Mouse (Mus musculus): ENCODE results near the gene Taf4. TPM values are rescaled to one million over a fixed set of nuclear protein-coding genes. Genes with fewer than 3 reads are reported as not detected.

Taf4 gene
- polyA plus RNA-seq, 1 experiment from 2014 or later, result 3.9 TPM

DNA sequence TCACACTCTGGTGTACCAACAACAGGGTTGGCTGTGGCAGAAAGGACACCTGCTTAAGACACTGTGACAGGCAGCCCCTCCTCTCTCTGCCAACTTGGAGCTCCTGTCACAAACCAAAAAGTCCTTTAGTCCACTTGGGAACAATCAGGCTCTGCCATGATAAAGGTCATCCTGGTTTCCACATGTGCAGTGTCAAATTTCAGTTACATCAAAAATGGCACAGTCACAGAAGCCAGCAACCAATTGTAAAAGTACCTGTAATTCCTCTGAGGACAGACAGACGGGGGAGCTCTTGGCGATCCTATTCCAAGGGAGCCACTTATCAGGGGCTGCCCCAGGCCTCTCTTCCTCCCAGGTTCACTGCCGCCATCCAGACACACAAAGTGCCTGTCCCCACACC is 17.1 kb downstream of the Taf4 start:
- H3K27me3 ChIP-seq (replicated peaks), result no peaks in the 10 kb centered on the region
- H3K4me3 ChIP-seq, result no peak overlapping the region
- no peaks in the 10 kb centered on the region for H3K9me3 ChIP-seq
- H3K27ac ChIP-seq, result no peak overlapping the region
- peaks cover 16% of the 10 kb centered on the region for H3K4me1 ChIP-seq
- H3K9ac ChIP-seq, result no peak overlapping the region
- no peak for ATAC-seq (replicated peaks)
- no peaks in the 10 kb centered on the region for H3K36me3 ChIP-seq (replicated peaks)
- 43% methylated on average over 3 of the region's 3 CpGs for WGBS
- H3K4me2 ChIP-seq, result no peak overlapping the region

DNA sequence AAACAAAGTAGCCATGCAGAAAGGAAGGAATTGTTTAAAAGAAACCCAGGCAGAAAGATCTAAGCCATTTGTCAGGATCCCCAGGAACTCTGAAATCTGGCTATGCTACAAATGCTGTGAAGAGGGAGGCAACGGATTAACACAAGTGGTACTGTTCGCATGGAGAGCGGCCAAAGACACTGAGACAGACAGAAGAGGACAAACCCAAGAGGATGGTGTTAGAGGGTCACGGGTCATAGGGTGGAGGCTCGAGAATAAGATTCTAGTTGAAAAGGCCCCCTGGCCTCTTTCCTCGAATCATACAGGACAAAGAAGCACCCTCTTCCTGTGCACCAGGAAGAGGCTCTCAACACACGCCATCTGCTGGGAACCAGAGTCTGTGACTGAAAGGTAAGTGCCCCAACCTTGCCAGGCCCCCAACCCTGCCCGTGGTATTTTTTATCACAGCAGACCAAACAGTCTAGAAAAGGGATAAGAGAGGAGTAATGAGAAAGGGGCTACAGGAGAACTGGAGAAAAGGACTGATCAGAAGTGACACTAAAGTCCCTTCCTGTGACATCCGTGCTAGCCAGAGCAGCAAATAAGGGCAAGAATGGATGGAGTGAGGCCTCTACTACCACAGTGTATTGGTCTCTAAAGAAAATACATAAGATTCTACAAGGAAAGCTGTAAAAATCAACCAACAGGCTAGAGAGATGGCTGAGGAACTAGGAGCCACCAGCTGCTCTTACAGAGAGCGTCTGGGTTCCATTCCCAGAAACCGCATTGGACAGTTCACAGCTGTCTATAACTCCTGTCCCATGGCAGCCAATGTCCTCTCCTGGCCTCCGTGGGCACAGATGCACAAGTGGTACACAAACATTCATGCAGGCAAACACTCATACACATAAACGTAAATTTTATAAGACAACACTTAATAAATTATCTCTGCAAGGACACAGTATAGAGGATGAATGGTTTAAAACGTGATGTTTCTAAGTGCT is 24.6 kb downstream of the Taf4 start:
- H3K27ac ChIP-seq, result no peak overlapping the region
- WGBS, result 57% methylated on average over 14 of the region's 14 CpGs
- H3K36me3 ChIP-seq (replicated peaks), result no peaks in the 10 kb centered on the region
- H3K9me3 ChIP-seq, result no peaks in the 10 kb centered on the region
- no peak overlapping the region for H3K4me3 ChIP-seq
- H3K27me3 ChIP-seq (replicated peaks), result no peaks in the 10 kb centered on the region
- no peak for ATAC-seq (replicated peaks)
- H3K9ac ChIP-seq, result no peak overlapping the region
- H3K4me2 ChIP-seq, result no peak overlapping the region
- peaks cover 21% of the 10 kb centered on the region for H3K4me1 ChIP-seq

DNA sequence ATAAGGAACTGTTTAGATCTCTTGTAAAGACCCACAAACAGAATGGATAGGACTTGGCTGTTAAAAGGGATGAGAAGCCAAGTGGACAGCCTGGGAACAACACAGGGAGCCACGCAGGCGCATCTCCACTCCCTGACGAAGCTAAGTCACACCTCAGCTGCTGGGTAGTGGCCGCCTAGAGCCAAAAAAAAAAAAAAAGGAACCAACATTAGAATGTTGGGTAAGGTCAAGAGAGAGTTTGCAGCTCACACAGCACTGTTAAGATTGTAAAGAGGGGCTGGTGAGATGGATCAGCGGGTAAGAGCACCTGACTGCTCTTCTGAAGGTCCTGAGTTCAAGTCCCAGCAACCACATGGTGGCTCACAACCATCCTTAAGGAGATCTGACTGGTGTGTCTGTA is 27.6 kb downstream of the Taf4 start:
- Histone ChIP-seq H3K4me1 (peaks cover 40% of the 10 kb centered on the region), H3K27ac (no peak overlapping the region), H3K4me3 (no peak overlapping the region), H3K9ac (no peak overlapping the region), H3K9me3 (no peaks in the 10 kb centered on the region), H3K27me3 (replicated peaks) (no peaks in the 10 kb centered on the region), H3K4me2 (no peak overlapping the region), H3K36me3 (replicated peaks) (no peaks in the 10 kb centered on the region)
- ATAC-seq (replicated peaks), result no peak
- WGBS, result 93% methylated on average over 5 of the region's 5 CpGs

DNA sequence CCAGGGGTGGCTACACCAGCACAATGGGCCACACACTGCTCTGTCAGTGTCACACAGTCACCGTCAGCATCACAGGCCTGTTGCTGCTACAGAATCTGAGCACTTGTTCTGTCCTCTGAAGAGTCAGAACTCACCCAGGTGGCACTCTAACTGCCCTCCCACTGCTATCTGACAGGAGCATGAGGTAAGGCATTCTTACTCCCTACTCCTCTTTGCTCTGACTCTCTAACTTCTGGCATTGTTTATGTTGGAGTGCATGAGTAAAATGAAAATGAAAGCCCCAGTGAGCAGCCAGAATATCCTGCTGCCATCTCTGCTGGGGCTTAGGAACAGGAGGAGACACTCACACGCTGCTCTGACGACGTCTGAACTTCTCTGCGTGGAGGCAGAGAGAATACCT is 28.8 kb downstream of the Taf4 start:
- H3K27ac ChIP-seq, result no peak overlapping the region
- 56% methylated on average over 5 of the region's 5 CpGs for WGBS
- no peaks in the 10 kb centered on the region for H3K36me3 ChIP-seq (replicated peaks)
- no peak for ATAC-seq (replicated peaks)
- H3K9me3 ChIP-seq, result no peaks in the 10 kb centered on the region
- H3K9ac ChIP-seq, result no peak overlapping the region
- H3K4me2 ChIP-seq, result no peak overlapping the region
- no peaks in the 10 kb centered on the region for H3K27me3 ChIP-seq (replicated peaks)
- H3K4me3 ChIP-seq, result no peak overlapping the region
- H3K4me1 ChIP-seq, result peaks cover 49% of the 10 kb centered on the region

DNA sequence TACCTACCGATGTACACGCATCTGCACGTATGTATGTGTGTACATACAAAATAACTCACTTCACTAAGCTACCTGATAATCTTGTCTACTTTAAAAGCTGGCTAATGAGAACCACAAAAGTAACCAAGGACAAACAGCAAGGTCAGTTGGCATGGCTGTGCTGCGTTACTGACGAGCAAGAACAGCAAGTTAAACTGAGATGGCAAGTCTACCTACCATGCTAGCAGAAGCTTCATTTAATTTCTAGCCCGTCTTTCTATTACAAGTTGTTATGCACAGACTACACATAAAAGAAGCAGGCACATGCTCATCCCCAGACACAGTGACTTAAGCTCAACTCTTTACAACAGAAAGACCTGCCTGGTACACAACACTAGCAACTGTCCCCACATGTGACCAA is 29.9 kb downstream of the Taf4 start:
- H3K27me3 ChIP-seq (replicated peaks), result no peaks in the 10 kb centered on the region
- H3K9me3 ChIP-seq, result no peaks in the 10 kb centered on the region
- no peak overlapping the region for H3K4me3 ChIP-seq
- H3K9ac ChIP-seq, result no peak overlapping the region
- no peak for ATAC-seq (replicated peaks)
- H3K27ac ChIP-seq, result no peak overlapping the region
- no peak overlapping the region for H3K4me2 ChIP-seq
- H3K4me1 ChIP-seq, result peaks cover 42% of the 10 kb centered on the region
- WGBS, result 88% methylated on average over 6 of the region's 6 CpGs
- H3K36me3 ChIP-seq (replicated peaks), result no peaks in the 10 kb centered on the region

DNA sequence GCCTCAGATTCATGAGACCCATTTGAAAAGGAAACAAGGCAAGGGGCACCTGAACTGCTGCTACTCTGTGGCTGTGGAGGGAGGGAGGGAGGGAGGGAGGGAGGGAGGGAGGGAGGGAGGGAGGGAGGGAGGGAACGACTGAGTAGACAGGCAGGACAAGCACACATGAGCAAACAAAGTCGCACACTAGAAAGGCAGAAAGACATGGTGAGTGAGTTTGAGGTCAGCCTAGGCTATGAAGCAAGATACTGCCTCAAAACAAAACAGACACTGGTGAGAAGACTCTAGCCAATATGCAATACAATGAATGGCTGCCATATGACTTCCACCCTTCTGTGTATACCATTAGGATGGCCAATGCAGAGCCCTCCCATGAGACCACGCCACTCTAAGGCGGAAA is 31.4 kb downstream of the Taf4 start:
- no peaks in the 10 kb centered on the region for H3K27me3 ChIP-seq (replicated peaks)
- 31% methylated on average over 4 of the region's 4 CpGs for WGBS
- no peak overlapping the region for H3K4me3 ChIP-seq
- no peaks in the 10 kb centered on the region for H3K9me3 ChIP-seq
- peaks cover 42% of the 10 kb centered on the region for H3K4me1 ChIP-seq
- no peak overlapping the region for H3K9ac ChIP-seq
- no peaks in the 10 kb centered on the region for H3K36me3 ChIP-seq (replicated peaks)
- no peak overlapping the region for H3K4me2 ChIP-seq
- H3K27ac ChIP-seq, result no peak overlapping the region
- no peak for ATAC-seq (replicated peaks)

DNA sequence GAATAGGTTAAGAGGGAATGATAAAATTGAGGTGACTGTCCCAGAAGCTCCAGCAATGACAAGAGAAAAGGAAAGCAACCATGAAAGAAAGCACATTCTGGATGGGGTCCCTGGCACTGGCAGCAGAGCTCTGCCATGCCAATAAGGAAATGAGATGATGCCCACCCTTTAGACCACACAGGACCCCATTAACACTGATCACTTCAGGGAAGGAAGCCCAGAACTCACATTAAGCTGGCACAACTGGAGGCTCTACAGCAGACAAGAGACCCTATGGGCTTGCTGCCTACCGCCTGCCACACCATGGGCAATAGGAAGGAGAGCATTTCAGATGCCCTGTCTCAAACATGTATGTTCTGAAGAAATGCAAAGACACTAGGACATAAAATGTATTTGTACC is 34.8 kb downstream of the Taf4 start:
- 92% methylated on average over 1 of the region's 1 CpGs for WGBS
- Histone ChIP-seq H3K4me2 (no peak overlapping the region), H3K4me3 (no peak overlapping the region), H3K9me3 (no peaks in the 10 kb centered on the region), H3K4me1 (peaks cover 28% of the 10 kb centered on the region), H3K9ac (no peak overlapping the region), H3K27ac (no peak overlapping the region), H3K27me3 (replicated peaks) (no peaks in the 10 kb centered on the region), H3K36me3 (replicated peaks) (no peaks in the 10 kb centered on the region)
- no peak for ATAC-seq (replicated peaks)

DNA sequence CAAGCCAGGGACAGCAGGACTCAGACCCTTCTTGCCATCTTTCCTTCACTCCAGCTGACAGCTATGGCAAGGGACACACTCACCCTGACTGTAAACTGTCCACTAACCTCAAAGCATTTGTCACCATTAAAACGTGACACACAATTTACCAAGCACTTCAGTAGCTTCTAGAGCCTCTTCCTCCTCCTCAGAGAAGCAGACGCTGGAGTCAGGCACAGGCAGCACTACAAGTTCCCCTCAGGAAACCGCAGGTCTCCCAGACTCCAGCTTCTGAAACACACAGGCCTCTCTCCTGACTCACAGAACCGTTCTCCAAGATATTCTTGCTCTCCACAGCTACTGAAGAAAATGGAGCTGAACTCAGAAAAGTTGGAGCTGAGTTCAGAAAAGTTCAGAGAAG is 39.4 kb downstream of the Taf4 start:
- Histone ChIP-seq H3K27me3 (replicated peaks) (no peaks in the 10 kb centered on the region), H3K4me3 (no peak overlapping the region), H3K9ac (no peak overlapping the region), H3K27ac (no peak overlapping the region), H3K4me2 (no peak overlapping the region), H3K9me3 (no peaks in the 10 kb centered on the region), H3K4me1 (no peaks in the 10 kb centered on the region), H3K36me3 (replicated peaks) (peaks cover 9% of the 10 kb centered on the region; the same call in 1 of the 2 replicates)
- WGBS, result 86% methylated on average over 4 of the region's 4 CpGs
- ATAC-seq (replicated peaks), result no peak

DNA sequence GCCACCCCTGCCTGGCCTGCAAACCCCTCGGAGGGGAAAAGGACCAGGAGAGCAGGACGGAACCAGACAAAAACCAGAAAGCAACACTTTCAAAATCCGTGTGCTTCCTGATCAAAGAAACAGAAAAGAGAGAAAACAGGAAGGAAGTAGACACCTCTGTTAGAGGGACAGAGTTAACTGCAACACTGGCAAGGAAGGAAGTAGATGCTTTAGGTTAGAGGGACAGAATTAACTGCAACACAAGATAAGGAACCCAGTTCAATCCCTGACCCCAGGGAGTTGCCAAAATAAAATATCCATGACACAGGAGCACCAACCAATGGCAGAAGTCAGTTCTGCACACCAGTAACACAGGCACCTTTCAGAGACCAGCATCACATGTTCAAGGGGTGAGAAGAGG is 42.3 kb downstream of the Taf4 start:
- Histone ChIP-seq H3K36me3 (replicated peaks) (peaks cover 25% of the 10 kb centered on the region), H3K9me3 (no peaks in the 10 kb centered on the region), H3K4me2 (no peak overlapping the region), H3K4me3 (no peak overlapping the region), H3K27me3 (replicated peaks) (no peaks in the 10 kb centered on the region), H3K9ac (no peak overlapping the region), H3K27ac (no peak overlapping the region), H3K4me1 (no peaks in the 10 kb centered on the region)
- ATAC-seq (replicated peaks), result no peak
- WGBS, result 82% methylated on average over 3 of the region's 3 CpGs

DNA sequence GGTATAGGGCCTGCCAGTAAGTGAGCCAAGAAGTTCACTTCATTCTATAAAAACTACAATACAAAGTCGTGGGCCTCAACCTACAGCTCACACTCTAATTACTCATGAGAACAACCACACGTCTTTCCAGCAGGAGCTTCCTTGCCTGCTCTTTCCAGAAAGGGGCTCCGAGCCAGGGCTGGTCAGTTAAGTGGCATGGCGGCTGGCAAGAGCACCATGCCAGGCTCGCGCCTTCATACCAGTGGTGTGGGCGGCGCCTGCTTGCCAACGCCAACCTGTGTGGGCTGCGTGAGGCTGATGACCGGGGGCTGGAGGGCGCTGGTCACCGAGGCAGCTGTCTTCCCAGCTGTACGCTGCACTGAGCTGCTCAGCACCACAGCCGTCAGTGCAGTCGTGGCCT is 44.7 kb downstream of the Taf4 start:
- no peaks in the 10 kb centered on the region for H3K9me3 ChIP-seq
- no peaks in the 10 kb centered on the region for H3K4me1 ChIP-seq
- 89% methylated on average over 16 of the region's 16 CpGs for WGBS
- H3K27me3 ChIP-seq (replicated peaks), result no peaks in the 10 kb centered on the region
- no peak overlapping the region for H3K9ac ChIP-seq
- no peak overlapping the region for H3K4me2 ChIP-seq
- H3K4me3 ChIP-seq, result no peak overlapping the region
- no peak for ATAC-seq (replicated peaks)
- no peak overlapping the region for H3K27ac ChIP-seq
- H3K36me3 ChIP-seq (replicated peaks), result peaks cover 29% of the 10 kb centered on the region

DNA sequence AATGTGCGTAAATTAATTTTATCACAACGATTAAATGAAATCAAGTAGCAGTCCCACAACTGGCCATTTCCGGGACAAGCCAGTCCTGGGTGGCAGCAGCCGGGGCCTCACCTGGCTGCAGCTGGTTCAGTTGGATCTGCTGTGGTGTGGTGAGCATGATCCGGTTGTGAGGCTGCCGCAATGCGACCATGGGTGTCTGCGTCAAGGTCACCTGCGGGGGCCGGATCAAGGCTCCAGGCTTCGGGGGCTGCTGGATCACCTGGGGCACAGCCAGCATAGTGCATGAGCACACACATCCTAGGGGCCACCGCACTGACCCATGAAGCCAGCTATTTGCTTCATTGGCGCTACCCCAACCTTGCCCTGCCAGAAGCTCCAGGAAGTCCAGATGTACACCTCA is 47.3 kb downstream of the Taf4 start:
- ATAC-seq (replicated peaks), result no peak
- peaks cover 33% of the 10 kb centered on the region for H3K36me3 ChIP-seq (replicated peaks)
- no peaks in the 10 kb centered on the region for H3K9me3 ChIP-seq
- H3K27me3 ChIP-seq (replicated peaks), result no peaks in the 10 kb centered on the region
- H3K27ac ChIP-seq, result no peak overlapping the region
- H3K4me1 ChIP-seq, result no peaks in the 10 kb centered on the region
- WGBS, result 97% methylated on average over 13 of the region's 13 CpGs
- no peak overlapping the region for H3K4me2 ChIP-seq
- H3K9ac ChIP-seq, result no peak overlapping the region
- H3K4me3 ChIP-seq, result no peak overlapping the region

DNA sequence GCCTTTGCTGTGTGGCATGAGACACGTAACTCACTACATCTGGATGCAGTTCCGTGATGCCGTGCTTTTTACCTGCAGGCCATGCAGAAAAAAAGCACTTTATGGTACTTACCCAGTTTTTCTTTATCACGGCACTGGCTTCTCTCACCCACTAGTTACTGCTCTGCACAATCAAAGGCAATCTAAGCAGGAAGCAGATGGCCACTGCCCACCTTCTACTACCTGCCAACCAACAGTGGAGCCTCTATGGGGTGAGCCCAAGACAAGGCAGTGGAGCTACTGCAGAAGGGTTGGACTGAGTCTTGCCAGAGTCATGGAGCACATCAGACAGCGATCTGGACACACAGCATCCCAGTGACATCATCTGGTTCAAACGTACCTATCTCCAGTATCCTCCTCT is 52.4 kb downstream of the Taf4 start:
- ATAC-seq (replicated peaks), result no peak
- Histone ChIP-seq H3K4me2 (no peak overlapping the region), H3K9ac (no peak overlapping the region), H3K36me3 (replicated peaks) (peaks cover 37% of the 10 kb centered on the region), H3K27ac (no peak overlapping the region), H3K4me1 (no peaks in the 10 kb centered on the region), H3K9me3 (no peaks in the 10 kb centered on the region), H3K4me3 (no peak overlapping the region), H3K27me3 (replicated peaks) (no peaks in the 10 kb centered on the region)
- WGBS, result 89% methylated on average over 6 of the region's 6 CpGs

DNA sequence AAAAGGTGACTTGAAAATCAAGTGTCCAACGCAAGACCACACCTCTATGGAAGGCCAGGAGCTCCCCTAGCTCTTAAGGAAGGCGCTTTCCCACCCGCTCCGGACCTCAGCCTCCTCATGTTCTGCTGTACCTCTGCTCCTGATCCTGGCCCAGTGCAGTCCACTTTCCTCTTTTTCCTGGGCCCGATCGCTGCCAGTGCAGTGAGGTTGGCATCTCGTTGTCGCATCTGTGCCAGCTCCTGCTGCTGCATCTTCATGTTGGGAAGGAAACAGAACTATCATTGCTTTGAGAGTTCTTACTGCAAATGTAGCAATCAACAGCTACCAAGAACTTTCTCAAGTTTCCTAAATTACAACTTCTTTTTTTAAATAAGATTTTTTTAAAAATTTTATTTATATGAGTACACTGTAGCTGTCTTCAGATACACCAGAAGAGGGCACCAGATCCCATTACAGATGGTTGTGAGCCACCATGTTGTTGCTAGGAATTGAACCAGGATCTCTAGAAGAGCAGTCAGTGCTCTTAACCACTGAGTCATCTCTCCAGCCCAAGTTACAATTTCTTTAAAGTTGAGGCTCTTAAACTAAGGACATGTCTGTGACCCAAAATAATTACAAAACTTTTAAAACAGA is 55.3 kb downstream of the Taf4 start:
- ATAC-seq (replicated peaks), result no peak
- Histone ChIP-seq H3K4me2 (no peak overlapping the region), H3K4me3 (no peak overlapping the region), H3K27me3 (replicated peaks) (no peaks in the 10 kb centered on the region), H3K36me3 (replicated peaks) (peaks cover 34% of the 10 kb centered on the region), H3K9me3 (no peaks in the 10 kb centered on the region), H3K27ac (no peak overlapping the region), H3K9ac (no peak overlapping the region), H3K4me1 (no peaks in the 10 kb centered on the region)
- 96% methylated on average over 8 of the region's 8 CpGs for WGBS
